Mouse (Mus musculus): ENCODE measurements around the gene Ankrd34c. TPM values are rescaled to one million over a fixed set of nuclear protein-coding genes. Genes with fewer than 3 reads are reported as not detected.

Ankrd34c gene
- polyA plus RNA-seq, 1 experiment: 7.6 TPM

DNA sequence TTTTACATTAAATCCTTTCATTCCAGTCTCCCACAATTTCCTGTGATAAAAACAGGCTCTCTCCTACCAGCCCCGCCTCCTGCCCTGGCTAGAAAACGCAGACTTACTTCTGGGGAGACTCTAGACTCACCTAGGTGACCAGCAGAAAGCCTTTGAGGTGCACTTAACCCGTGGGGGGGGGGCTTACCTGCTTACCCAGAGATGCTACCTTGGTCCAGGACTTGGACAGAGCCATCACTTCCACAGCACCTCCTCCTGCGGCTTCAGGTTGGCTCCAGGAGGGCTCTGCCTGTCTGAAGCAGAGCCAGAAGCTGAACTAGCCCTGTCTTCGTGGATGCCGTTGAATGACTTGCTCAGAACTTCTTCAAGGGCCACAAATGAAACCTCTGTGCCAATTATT is 387 bp downstream of the Ankrd34c start:
- no peak for TF ChIP-seq POLR2A (IDR thresholded peaks at IDR 0.05; ENCODE audit: extremely low read depth, insufficient read depth, low read length)
- TF ChIP-seq CTCF (IDR thresholded peaks at IDR 0.05; ENCODE audit: extremely low read depth, insufficient read depth, low read length): no peak
- Histone ChIP-seq H3K27ac (ENCODE audit: insufficient read depth, low read length) (peak overlapping the region; percentile 80), H3K4me1 (ENCODE audit: control insufficient read depth, insufficient read depth, low read length) (peaks cover 2% of the 10 kb centered on the region; the same call in 1 of the 2 replicates), H3K4me3 (ENCODE audit: insufficient read depth, low read length) (peak overlapping the region; percentile 52)

DNA sequence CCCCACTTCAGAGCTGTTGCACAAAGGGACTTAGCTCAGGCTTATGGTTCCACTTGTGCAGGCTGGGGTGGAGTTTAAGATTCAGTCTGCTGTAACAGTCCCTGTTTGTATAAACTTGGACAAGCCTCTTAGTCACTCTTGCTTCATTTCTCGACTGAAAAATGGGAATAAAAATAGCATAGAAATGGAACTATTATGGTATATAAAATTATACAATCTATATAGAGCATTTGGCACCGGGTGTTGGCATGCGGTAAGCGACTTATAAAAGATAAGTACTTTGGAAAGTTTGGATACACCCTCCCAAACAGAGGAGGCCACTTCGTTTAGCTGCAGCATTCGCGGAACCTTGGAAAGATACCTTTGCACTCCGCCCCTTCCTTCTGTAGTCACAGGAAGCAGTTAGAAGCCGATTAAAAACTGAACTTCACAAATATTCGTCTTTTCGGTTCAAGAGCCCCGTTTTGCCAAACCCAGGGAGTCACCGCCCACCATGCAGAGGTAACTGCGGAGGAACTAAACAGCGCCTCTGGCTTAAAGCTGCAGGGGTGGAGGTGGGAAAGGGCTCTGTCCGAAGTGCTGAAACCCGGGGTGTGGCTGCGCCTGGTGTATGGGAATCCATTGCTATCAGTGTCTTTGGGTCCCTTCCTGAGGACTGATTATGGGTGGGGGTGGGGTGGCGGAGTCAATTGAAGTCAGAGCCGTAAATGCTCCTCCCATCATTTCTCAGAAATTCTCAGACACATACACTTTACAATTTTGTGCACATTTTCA is 1.2 kb downstream of the Ankrd34c start:
- Histone ChIP-seq H3K4me3 (ENCODE audit: insufficient read depth, low read length) (peak overlapping the region; percentile 52), H3K4me1 (ENCODE audit: control insufficient read depth, insufficient read depth, low read length) (peaks cover 2% of the 10 kb centered on the region; the same call in 1 of the 2 replicates), H3K27ac (ENCODE audit: insufficient read depth, low read length) (no peak overlapping the region)
- TF ChIP-seq POLR2A (IDR thresholded peaks at IDR 0.05; ENCODE audit: extremely low read depth, insufficient read depth, low read length) (no peak), CTCF (IDR thresholded peaks at IDR 0.05; ENCODE audit: extremely low read depth, insufficient read depth, low read length) (no peak)

DNA sequence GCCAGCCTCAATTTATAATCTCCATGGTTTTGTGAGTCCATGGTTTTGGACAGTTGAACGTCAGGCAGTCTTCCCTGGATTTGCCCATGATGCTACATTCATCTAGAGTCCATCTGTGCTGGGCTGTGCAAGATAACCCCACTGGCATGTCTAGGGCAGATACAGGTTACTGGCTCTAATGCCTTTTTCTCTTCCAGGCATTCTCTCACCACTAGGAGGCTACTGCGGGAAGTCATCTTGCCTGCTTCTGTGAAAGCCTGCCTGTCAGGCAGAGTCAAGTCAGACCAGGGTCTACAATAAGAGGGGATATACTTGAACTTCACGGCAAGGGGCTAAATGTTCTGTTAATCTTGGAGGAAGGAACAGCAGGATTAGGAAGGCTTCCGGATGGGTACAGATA is 31.4 kb downstream of the Ankrd34c start:
- Histone ChIP-seq H3K4me1 (ENCODE audit: control insufficient read depth, insufficient read depth, low read length) (peaks cover 4% of the 10 kb centered on the region; the same call in 1 of the 2 replicates), H3K4me3 (ENCODE audit: insufficient read depth, low read length) (no peak overlapping the region), H3K27ac (ENCODE audit: insufficient read depth, low read length) (no peak overlapping the region)
- TF ChIP-seq POLR2A (IDR thresholded peaks at IDR 0.05; ENCODE audit: extremely low read depth, insufficient read depth, low read length): no peak
- TF ChIP-seq CTCF (IDR thresholded peaks at IDR 0.05; ENCODE audit: extremely low read depth, insufficient read depth, low read length): peak; percentile 25; the same call in 1 of the 2 replicates

DNA sequence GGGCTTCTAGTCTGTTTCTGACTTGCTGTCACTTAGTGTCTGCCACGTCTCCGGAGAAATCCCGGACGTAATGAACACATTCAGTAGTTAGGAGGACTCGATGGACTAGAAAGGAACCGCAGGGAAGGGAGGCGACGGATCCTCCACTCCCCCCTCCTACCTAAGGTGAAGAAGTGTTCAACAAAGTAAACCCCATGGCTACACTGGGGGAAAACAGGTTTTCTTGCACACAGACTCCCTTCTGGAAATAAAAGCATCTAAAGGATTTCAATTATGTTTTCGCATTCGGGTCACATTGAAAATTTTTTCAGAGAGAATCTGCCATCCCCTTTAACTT is 33.1 kb downstream of the Ankrd34c start:
- H3K4me1 ChIP-seq (ENCODE audit: control insufficient read depth, insufficient read depth, low read length): peaks cover 4% of the 10 kb centered on the region; the same call in 1 of the 2 replicates
- no peak overlapping the region for H3K27ac ChIP-seq (ENCODE audit: insufficient read depth, low read length)
- peak overlapping the region; percentile 78 for H3K4me3 ChIP-seq (ENCODE audit: insufficient read depth, low read length)
- TF ChIP-seq CTCF (IDR thresholded peaks at IDR 0.05; ENCODE audit: extremely low read depth, insufficient read depth, low read length) (no peak), POLR2A (IDR thresholded peaks at IDR 0.05; ENCODE audit: extremely low read depth, insufficient read depth, low read length) (no peak)

DNA sequence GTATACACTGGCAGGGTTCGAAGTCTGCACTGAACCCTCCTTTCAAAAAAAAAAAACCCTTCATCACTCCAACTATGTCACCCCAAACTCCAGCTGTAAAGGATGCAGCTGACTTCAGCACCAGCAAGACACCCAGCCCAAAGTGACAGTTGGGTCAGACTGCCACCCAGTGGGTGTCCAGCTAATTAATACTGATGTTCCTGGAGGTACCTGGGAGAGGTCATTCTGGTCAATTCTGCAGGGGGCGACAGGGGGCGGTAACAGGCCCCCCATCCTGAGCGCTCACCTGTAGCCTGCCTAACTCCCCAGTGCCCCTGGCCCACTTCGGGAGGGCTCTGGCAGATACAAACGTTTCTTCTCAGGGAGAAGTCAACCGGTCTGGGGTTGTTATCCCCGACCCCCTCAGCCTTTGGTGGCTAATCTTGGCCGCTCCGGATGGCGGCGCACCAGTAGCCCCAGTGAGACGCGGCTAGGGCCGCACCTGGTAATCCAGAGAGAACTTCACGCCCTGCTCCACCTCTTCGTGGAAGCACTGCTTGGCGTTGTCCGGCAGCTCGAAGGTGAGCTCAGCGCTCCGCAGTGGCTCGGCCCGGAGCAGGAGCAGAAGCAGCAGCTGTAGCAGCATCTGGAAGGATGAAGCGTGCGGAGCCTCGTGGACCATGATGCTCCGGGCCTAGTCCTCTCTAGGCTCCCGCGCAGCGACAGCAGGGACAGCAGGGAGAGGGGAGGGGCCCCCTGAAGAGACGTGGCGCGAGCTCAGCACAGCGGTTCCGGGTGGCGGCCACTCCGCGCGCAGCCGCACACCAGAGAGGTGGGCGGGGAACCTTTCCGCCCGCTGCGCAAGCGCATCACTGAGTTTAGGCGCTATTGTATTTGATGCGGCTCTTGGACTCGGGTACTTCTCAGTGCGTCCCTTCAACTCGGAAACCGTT is 33.7 kb downstream of the Ankrd34c start, which contains the start of gene Tmed3:
Gene Tmed3, minus strand, starts transcription at position 804 of the 932 bp plus-strand sequence.
- Histone ChIP-seq H3K4me3 (ENCODE audit: insufficient read depth, low read length) (peak within 1 kb of the TSS; percentile 78), H3K4me1 (ENCODE audit: control insufficient read depth, insufficient read depth, low read length) (peaks cover 4% of the 10 kb centered on the region; the same call in 1 of the 2 replicates), H3K27ac (ENCODE audit: insufficient read depth, low read length) (peak within 1 kb of the TSS; percentile 49; the same call in 1 of the 2 replicates)
- TF ChIP-seq POLR2A (IDR thresholded peaks at IDR 0.05; ENCODE audit: extremely low read depth, insufficient read depth, low read length) (peak; percentile 76), CTCF (IDR thresholded peaks at IDR 0.05; ENCODE audit: extremely low read depth, insufficient read depth, low read length) (0 out of 2 replicates have a peak, but pooled peaks have one; percentile 5)

DNA sequence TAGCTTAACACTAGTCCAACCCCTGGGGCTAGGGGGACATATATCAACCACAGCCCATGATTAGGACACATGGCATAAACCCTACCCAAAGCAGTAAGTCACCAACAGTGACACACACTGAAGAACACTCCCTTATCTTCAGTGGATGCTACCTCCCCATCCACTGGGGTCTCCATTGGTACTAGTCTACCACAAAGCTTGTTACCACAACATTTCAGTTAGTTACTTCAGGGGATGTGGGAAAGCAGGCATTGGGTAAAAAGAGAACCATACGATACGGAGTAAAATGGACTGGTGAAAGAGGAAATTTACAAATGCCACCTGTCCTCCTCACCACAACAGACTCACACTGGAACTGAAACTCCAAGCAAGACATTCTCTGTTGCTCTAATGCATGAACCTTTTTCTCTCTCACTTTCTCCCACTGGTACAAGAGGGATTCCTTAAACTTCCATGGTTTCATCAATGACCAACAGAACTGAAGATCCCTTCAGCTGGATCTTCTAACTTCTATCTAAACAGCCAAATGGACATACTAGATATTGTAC is 37.3 kb downstream of the Ankrd34c start:
- Histone ChIP-seq H3K4me3 (ENCODE audit: insufficient read depth, low read length) (no peak overlapping the region), H3K27ac (ENCODE audit: insufficient read depth, low read length) (no peak overlapping the region), H3K4me1 (ENCODE audit: control insufficient read depth, insufficient read depth, low read length) (peaks cover 4% of the 10 kb centered on the region; the same call in 1 of the 2 replicates)
- no peak for TF ChIP-seq POLR2A (IDR thresholded peaks at IDR 0.05; ENCODE audit: extremely low read depth, insufficient read depth, low read length)
- no peak for TF ChIP-seq CTCF (IDR thresholded peaks at IDR 0.05; ENCODE audit: extremely low read depth, insufficient read depth, low read length)

DNA sequence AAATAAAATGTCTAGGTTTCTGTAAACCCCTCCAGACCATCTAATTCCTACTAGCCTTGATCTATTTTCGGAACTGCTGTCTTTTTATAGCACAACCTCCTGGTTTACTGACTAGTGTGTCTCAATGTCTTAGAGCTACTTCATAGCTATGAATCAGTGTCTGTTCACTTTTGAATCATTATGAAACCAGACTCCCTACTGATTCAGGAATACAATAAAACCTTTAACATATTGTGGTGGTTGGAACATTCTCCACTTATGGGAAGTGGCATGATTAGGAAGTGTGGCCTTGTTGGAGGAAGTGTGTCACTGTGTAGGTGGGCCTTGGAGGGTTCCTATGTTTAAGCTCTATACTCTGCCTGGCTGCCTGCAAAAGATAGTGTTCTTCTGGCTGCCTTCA is 43.1 kb downstream of the Ankrd34c start:
- H3K27ac ChIP-seq (ENCODE audit: insufficient read depth, low read length): no peak overlapping the region
- no peaks in the 10 kb centered on the region for H3K4me1 ChIP-seq (ENCODE audit: control insufficient read depth, insufficient read depth, low read length)
- no peak for TF ChIP-seq POLR2A (IDR thresholded peaks at IDR 0.05; ENCODE audit: extremely low read depth, insufficient read depth, low read length)
- no peak for TF ChIP-seq CTCF (IDR thresholded peaks at IDR 0.05; ENCODE audit: extremely low read depth, insufficient read depth, low read length)
- no peak overlapping the region for H3K4me3 ChIP-seq (ENCODE audit: insufficient read depth, low read length)

DNA sequence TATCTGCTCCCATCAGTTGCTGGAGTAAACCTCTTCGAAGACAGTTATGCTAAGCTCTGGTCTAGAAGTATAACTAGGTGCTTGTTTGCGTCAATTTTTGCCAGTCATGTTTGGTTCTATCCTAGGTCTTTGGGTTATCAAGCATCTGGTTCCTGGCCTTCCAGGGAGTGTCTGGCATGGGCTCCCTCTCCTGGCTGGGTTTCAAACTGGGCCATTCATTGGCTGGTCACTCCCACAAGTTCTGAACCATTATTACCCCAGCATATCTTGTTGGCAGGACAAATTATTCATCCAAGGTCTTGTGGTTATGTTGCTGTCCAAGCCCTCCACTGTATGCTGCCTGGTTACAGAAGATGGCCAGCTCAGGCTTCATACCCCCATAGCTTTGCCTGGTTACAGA is 44.6 kb downstream of the Ankrd34c start:
- TF ChIP-seq POLR2A (IDR thresholded peaks at IDR 0.05; ENCODE audit: extremely low read depth, insufficient read depth, low read length): no peak
- TF ChIP-seq CTCF (IDR thresholded peaks at IDR 0.05; ENCODE audit: extremely low read depth, insufficient read depth, low read length): no peak
- H3K4me1 ChIP-seq (ENCODE audit: control insufficient read depth, insufficient read depth, low read length): no peaks in the 10 kb centered on the region
- H3K27ac ChIP-seq (ENCODE audit: insufficient read depth, low read length): no peak overlapping the region
- no peak overlapping the region for H3K4me3 ChIP-seq (ENCODE audit: insufficient read depth, low read length)

DNA sequence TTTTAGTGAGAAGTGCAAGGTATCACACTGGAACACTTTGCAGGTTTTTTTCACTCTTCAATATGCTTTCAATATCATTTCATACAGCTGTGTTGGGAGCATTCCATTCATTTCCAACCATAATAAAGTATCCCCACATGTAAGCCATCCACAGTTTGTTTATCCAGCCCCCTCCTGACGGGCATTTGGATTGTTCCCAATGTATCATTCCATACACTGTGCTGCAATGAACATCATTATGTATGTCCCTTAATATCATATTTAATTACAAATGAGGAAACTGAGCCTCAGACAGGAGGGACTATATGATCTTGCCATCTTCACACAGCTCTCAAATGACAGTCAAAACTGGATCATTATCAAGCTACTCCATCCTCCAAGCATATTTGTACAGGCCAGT is 49.1 kb downstream of the Ankrd34c start:
- Histone ChIP-seq H3K4me3 (ENCODE audit: insufficient read depth, low read length) (no peak overlapping the region), H3K4me1 (ENCODE audit: control insufficient read depth, insufficient read depth, low read length) (no peaks in the 10 kb centered on the region), H3K27ac (ENCODE audit: insufficient read depth, low read length) (no peak overlapping the region)
- no peak for TF ChIP-seq POLR2A (IDR thresholded peaks at IDR 0.05; ENCODE audit: extremely low read depth, insufficient read depth, low read length)
- TF ChIP-seq CTCF (IDR thresholded peaks at IDR 0.05; ENCODE audit: extremely low read depth, insufficient read depth, low read length): no peak
